Mouse (Mus musculus): ENCODE measurements around the gene Fam53b. TPM values are rescaled to one million over a fixed set of nuclear protein-coding genes. Genes with fewer than 3 reads are reported as not detected.

Fam53b gene
- polyA plus RNA-seq, 1 experiment: 10.4 TPM

GRCm38 (mm10) chr7:132853361-132853760 lies 39.7 kb upstream of the Fam53b start:
- H3K27ac ChIP-seq (ENCODE audit: insufficient read depth, low read length): no peak overlapping the region
- H3K27me3 ChIP-seq (ENCODE audit: control insufficient read depth, insufficient read depth, low read length, poor library complexity, severe bottlenecking): no peaks in the 10 kb centered on the region
- no peaks in the 10 kb centered on the region for H3K4me1 ChIP-seq (ENCODE audit: control insufficient read depth, insufficient read depth, low read length)
- no peaks in the 10 kb centered on the region for H3K9me3 ChIP-seq (replicated peaks; ENCODE audit: control insufficient read depth, insufficient read depth, low read length, poor library complexity, severe bottlenecking)
- no peak overlapping the region for H3K9ac ChIP-seq (ENCODE audit: low read depth, poor library complexity, severe bottlenecking)
- TF ChIP-seq CTCF (IDR thresholded peaks at IDR 0.05; ENCODE audit: low read depth, low read length) (no peak), POLR2A (IDR thresholded peaks at IDR 0.05; ENCODE audit: insufficient read depth, low read length) (no peak), EP300 (IDR thresholded peaks at IDR 0.05; ENCODE audit: insufficient read depth, low read depth, low read length) (no peak)
- H3K36me3 ChIP-seq (ENCODE audit: control insufficient read depth, insufficient read depth, low read length, poor library complexity, severe bottlenecking): peaks cover 11% of the 10 kb centered on the region; the same call in 1 of the 2 replicates
- no peak overlapping the region for H3K4me3 ChIP-seq (ENCODE audit: low read depth, low read length)

GRCm38 (mm10) chr7:132852173-132852844 lies 38.6 kb upstream of the Fam53b start, which contains the start of gene Eef1akmt2:
Gene Eef1akmt2 (minus strand): TSS chr7:132852673.
- H3K27me3 ChIP-seq (ENCODE audit: control insufficient read depth, insufficient read depth, low read length, poor library complexity, severe bottlenecking): no peaks in the 10 kb centered on the region
- H3K4me3 ChIP-seq (ENCODE audit: low read depth, low read length): peak within 1 kb of the TSS; percentile 95
- no peak within 1 kb of the TSS; the same call in 1 of the 2 replicates for H3K27ac ChIP-seq (ENCODE audit: insufficient read depth, low read length)
- H3K9ac ChIP-seq (ENCODE audit: low read depth, poor library complexity, severe bottlenecking): peak within 1 kb of the TSS; percentile 84
- TF ChIP-seq EP300 (IDR thresholded peaks at IDR 0.05; ENCODE audit: insufficient read depth, low read depth, low read length) (no peak), CTCF (IDR thresholded peaks at IDR 0.05; ENCODE audit: low read depth, low read length) (peak; percentile 29), POLR2A (IDR thresholded peaks at IDR 0.05; ENCODE audit: insufficient read depth, low read length) (peak; percentile 69)
- no peaks in the 10 kb centered on the region for H3K9me3 ChIP-seq (replicated peaks; ENCODE audit: control insufficient read depth, insufficient read depth, low read length, poor library complexity, severe bottlenecking)
- no peaks in the 10 kb centered on the region for H3K4me1 ChIP-seq (ENCODE audit: control insufficient read depth, insufficient read depth, low read length)
- peaks cover 13% of the 10 kb centered on the region; the same call in 1 of the 2 replicates for H3K36me3 ChIP-seq (ENCODE audit: control insufficient read depth, insufficient read depth, low read length, poor library complexity, severe bottlenecking)

- Histone ChIP-seq H3K9me3 (replicated peaks; ENCODE audit: control insufficient read depth, insufficient read depth, low read length, poor library complexity, severe bottlenecking) (no peaks in the 10 kb centered on the region), H3K4me1 (ENCODE audit: control insufficient read depth, insufficient read depth, low read length) (no peaks in the 10 kb centered on the region), H3K27me3 (ENCODE audit: control insufficient read depth, insufficient read depth, low read length, poor library complexity, severe bottlenecking) (no peaks in the 10 kb centered on the region), H3K9ac (ENCODE audit: low read depth, poor library complexity, severe bottlenecking) (no peak overlapping the region), H3K36me3 (ENCODE audit: control insufficient read depth, insufficient read depth, low read length, poor library complexity, severe bottlenecking) (peaks cover 3% of the 10 kb centered on the region; the same call in 1 of the 2 replicates), H3K27ac (ENCODE audit: insufficient read depth, low read length) (no peak overlapping the region), H3K4me3 (ENCODE audit: low read depth, low read length) (no peak overlapping the region)
- TF ChIP-seq EP300 (IDR thresholded peaks at IDR 0.05; ENCODE audit: insufficient read depth, low read depth, low read length): no peak
- TF ChIP-seq POLR2A (IDR thresholded peaks at IDR 0.05; ENCODE audit: insufficient read depth, low read length): no peak
- TF ChIP-seq CTCF (IDR thresholded peaks at IDR 0.05; ENCODE audit: low read depth, low read length): no peak
Measured at GRCm38 (mm10) chr7:132843152-132843551, 29.5 kb upstream of the Fam53b start.

GRCm38 (mm10) chr7:132842455-132842854 lies 28.8 kb upstream of the Fam53b start:
- TF ChIP-seq EP300 (IDR thresholded peaks at IDR 0.05; ENCODE audit: insufficient read depth, low read depth, low read length): no peak
- TF ChIP-seq CTCF (IDR thresholded peaks at IDR 0.05; ENCODE audit: low read depth, low read length): no peak
- TF ChIP-seq POLR2A (IDR thresholded peaks at IDR 0.05; ENCODE audit: insufficient read depth, low read length): no peak
- Histone ChIP-seq H3K9ac (ENCODE audit: low read depth, poor library complexity, severe bottlenecking) (no peak overlapping the region), H3K4me3 (ENCODE audit: low read depth, low read length) (no peak overlapping the region), H3K27ac (ENCODE audit: insufficient read depth, low read length) (no peak overlapping the region), H3K4me1 (ENCODE audit: control insufficient read depth, insufficient read depth, low read length) (no peaks in the 10 kb centered on the region), H3K36me3 (ENCODE audit: control insufficient read depth, insufficient read depth, low read length, poor library complexity, severe bottlenecking) (peaks cover 3% of the 10 kb centered on the region; the same call in 1 of the 2 replicates), H3K27me3 (ENCODE audit: control insufficient read depth, insufficient read depth, low read length, poor library complexity, severe bottlenecking) (no peaks in the 10 kb centered on the region), H3K9me3 (replicated peaks; ENCODE audit: control insufficient read depth, insufficient read depth, low read length, poor library complexity, severe bottlenecking) (no peaks in the 10 kb centered on the region)

GRCm38 (mm10) chr7:132841287-132841686 lies 27.6 kb upstream of the Fam53b start:
- H3K27me3 ChIP-seq (ENCODE audit: control insufficient read depth, insufficient read depth, low read length, poor library complexity, severe bottlenecking): no peaks in the 10 kb centered on the region
- H3K4me1 ChIP-seq (ENCODE audit: control insufficient read depth, insufficient read depth, low read length): no peaks in the 10 kb centered on the region
- TF ChIP-seq CTCF (IDR thresholded peaks at IDR 0.05; ENCODE audit: low read depth, low read length) (no peak), EP300 (IDR thresholded peaks at IDR 0.05; ENCODE audit: insufficient read depth, low read depth, low read length) (no peak), POLR2A (IDR thresholded peaks at IDR 0.05; ENCODE audit: insufficient read depth, low read length) (no peak)
- no peak overlapping the region for H3K4me3 ChIP-seq (ENCODE audit: low read depth, low read length)
- no peaks in the 10 kb centered on the region for H3K9me3 ChIP-seq (replicated peaks; ENCODE audit: control insufficient read depth, insufficient read depth, low read length, poor library complexity, severe bottlenecking)
- H3K27ac ChIP-seq (ENCODE audit: insufficient read depth, low read length): no peak overlapping the region
- no peak overlapping the region for H3K9ac ChIP-seq (ENCODE audit: low read depth, poor library complexity, severe bottlenecking)
- H3K36me3 ChIP-seq (ENCODE audit: control insufficient read depth, insufficient read depth, low read length, poor library complexity, severe bottlenecking): peaks cover 3% of the 10 kb centered on the region; the same call in 1 of the 2 replicates

- Histone ChIP-seq H3K36me3 (ENCODE audit: control insufficient read depth, insufficient read depth, low read length, poor library complexity, severe bottlenecking) (peaks cover 4% of the 10 kb centered on the region; the same call in 1 of the 2 replicates), H3K4me3 (ENCODE audit: low read depth, low read length) (no peak overlapping the region), H3K27me3 (ENCODE audit: control insufficient read depth, insufficient read depth, low read length, poor library complexity, severe bottlenecking) (no peaks in the 10 kb centered on the region), H3K9ac (ENCODE audit: low read depth, poor library complexity, severe bottlenecking) (no peak overlapping the region), H3K27ac (ENCODE audit: insufficient read depth, low read length) (no peak overlapping the region), H3K9me3 (replicated peaks; ENCODE audit: control insufficient read depth, insufficient read depth, low read length, poor library complexity, severe bottlenecking) (no peaks in the 10 kb centered on the region), H3K4me1 (ENCODE audit: control insufficient read depth, insufficient read depth, low read length) (no peaks in the 10 kb centered on the region)
- TF ChIP-seq POLR2A (IDR thresholded peaks at IDR 0.05; ENCODE audit: insufficient read depth, low read length) (no peak), CTCF (IDR thresholded peaks at IDR 0.05; ENCODE audit: low read depth, low read length) (no peak), EP300 (IDR thresholded peaks at IDR 0.05; ENCODE audit: insufficient read depth, low read depth, low read length) (no peak)
Measured at GRCm38 (mm10) chr7:132830955-132831354, 17.3 kb upstream of the Fam53b start.

All from ES-Bruce4 (cell line).